Mouse (Mus musculus): ENCODE results near the gene Ap3s2.

DNA sequence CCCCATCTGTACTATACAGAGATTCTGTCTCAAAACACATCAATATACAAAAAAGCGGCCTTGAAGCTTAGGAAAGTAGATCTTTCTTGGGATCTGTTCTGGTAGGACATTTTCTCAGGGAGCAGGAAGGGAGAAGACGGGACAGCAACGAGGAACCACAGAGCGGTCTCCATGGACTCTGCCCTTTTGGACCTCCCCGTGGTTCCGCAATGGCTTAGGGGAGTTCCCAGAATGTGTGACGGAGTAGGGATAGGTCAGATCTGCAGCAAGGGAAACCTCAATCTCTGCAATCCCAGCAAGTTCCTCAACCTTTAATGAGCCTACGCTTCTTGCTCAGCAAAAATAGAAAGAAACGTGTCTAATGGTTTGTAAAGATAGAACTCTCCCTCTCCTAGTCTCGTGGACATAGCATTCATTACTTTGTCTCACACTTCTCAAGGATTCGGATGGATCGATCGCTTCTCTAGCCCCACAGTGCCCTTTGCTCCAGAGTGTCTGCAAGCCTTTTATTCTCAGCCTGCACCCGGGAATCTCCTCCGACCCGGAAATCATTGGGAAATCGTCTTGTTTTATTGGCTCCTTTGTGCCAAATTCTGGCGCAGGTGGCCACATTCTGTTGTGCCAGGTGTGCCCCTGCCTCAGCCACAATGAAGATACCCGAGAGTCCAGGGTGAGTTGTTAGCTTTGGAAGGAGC, 15.2 kb upstream of the Ap3s2 start:
- TF ChIP-seq CTCF (conservative IDR thresholded peaks at IDR 0.05; ENCODE audit: low read length) = no peak
- no peak for TF ChIP-seq NANOG (IDR thresholded peaks at IDR 0.05; ENCODE audit: borderline replicate concordance, low read length)

All from E14TG2a.4 (cell line).